Mouse (Mus musculus): ENCODE measurements around the gene Tmem131.

DNA sequence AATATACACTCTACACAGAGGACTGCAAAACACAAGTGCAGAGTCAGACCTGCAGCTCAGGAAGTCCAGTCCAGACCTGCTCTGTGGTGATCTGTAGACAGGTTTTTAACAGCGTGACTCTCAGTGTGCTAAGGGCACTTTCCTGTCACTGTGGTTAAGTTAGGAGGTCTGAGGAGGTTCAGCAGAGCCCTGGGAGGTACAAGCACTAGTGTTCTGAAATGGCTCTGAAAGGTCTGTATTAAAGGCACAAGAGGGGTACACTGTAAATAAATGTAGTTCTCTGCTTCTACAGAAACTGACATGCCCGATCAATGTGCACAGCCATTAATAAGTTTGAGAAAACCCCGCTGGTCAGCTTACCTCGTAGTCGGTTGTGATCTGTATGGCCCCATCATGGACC, 119.1 kb downstream of the Tmem131 start:
- TF ChIP-seq CTCF (IDR thresholded peaks at IDR 0.05; ENCODE audit: low read depth) (no peak), EP300 (optimal IDR thresholded peaks at IDR 0.05) (no peak)

Data from stomach, postnatal 0 days (tissue).